Mouse (Mus musculus): ENCODE results near the gene Oxsr1. TPM values are rescaled to one million over a fixed set of nuclear protein-coding genes. Genes with fewer than 3 reads are reported as not detected.
"Not testable (repeated sequence)": the region's sequence is repeated elsewhere in the genome, so short reads cannot be mapped to it uniquely, and the experiment has no call there.

Oxsr1 gene
- polyA plus RNA-seq (2012; rRNA removed), result 6.6 and 6.9 TPM in 2 replicates

DNA sequence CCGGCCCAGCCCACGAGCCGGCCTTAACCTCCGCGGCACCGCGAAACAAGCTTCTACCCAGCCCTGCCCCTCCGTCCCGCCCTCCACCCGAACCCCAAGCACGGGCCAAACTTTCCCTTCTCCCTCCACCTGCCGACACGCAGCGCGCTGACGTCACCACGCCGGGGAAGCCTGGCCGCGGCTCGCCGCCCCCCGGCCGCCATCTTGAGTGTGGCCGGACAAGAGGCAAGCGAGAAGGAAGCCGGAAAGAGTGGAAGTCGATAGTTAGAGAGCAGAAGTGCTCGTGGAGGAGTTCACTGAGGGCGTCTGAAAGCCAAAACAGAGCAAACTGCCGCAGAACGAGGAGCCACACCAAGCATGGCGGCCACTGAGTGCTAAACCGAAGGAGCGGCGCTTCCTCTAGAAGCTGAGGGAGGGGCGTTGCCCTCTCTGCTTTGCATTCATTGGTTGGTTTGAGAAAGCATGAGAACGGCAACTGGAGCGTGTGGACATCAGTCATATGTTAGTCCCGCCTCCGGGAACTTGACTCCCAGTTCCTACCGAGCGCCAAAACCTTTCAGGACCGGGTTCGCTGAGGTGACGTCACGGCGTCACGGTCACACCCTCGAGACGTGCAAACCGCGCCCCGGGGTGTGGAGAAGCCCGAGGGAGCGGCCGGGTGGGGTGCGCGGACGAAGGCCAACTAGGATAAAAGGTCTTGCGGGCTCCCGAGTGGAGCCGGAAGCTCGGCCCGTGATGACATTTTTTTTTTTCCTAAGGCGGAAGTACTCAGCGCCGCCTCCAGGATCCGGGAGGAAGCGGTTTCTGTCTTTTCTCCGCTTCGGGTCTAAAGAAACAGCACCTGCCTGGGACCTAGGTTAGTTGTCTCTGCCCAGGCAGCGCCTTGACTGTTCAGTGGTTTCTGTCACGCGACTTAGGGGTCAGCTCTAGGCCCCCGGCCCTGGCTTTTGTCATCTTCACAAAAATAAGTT is at the start of gene Oxsr1:
Gene Oxsr1, minus strand, starts transcription at position 139 of the 971 bp plus-strand sequence.
- H3K36me3 ChIP-seq (ENCODE audit: control insufficient read depth, insufficient read depth, low read length), result no peaks in the 10 kb centered on the region
- peak within 1 kb of the TSS; percentile 95 for H3K27ac ChIP-seq (ENCODE audit: control insufficient read depth, insufficient read depth, low read depth, low read length)
- H3K4me1 ChIP-seq (ENCODE audit: control insufficient read depth, insufficient read depth, low read length), result peaks cover 12% of the 10 kb centered on the region
- H3K4me3 ChIP-seq (ENCODE audit: control insufficient read depth, low read depth, low read length), result peak within 1 kb of the TSS; percentile 92
- TF ChIP-seq CTCF (IDR thresholded peaks at IDR 0.05; ENCODE audit: control insufficient read depth, insufficient read depth, insufficient replicate concordance, low read depth, low read length) (no peak), POLR2A (IDR thresholded peaks at IDR 0.05; ENCODE audit: control insufficient read depth, low read depth, low read length) (peak; percentile 68)
- H3K27me3 ChIP-seq (ENCODE audit: control insufficient read depth, insufficient read depth, low read length), result no peaks in the 10 kb centered on the region

DNA sequence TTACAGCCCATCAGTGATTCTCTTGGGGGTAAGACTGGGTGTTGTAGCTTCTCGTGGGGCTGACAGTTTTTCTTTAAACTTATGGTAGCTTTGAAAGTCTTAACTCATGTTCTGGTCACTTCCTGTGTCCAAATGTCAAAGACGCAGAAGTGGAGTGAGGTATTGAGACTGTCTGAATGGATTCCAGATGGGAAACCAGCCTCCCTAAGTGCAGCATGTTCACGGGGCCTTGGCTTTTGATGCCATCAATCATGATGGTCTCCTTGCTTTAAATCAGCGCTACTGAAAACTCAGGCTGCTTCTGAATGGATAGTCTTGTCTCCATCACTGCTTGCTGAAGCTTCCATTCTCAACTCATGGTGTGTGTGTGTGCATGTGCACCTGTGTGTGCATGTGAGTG is 49.0 kb upstream of the Oxsr1 start:
- no peaks in the 10 kb centered on the region for H3K27me3 ChIP-seq (ENCODE audit: control insufficient read depth, insufficient read depth, low read length)
- H3K4me3 ChIP-seq (ENCODE audit: control insufficient read depth, low read depth, low read length), result no peak overlapping the region
- H3K36me3 ChIP-seq (ENCODE audit: control insufficient read depth, insufficient read depth, low read length), result no peaks in the 10 kb centered on the region
- H3K4me1 ChIP-seq (ENCODE audit: control insufficient read depth, insufficient read depth, low read length), result no peaks in the 10 kb centered on the region
- no peak for TF ChIP-seq CTCF (IDR thresholded peaks at IDR 0.05; ENCODE audit: control insufficient read depth, insufficient read depth, insufficient replicate concordance, low read depth, low read length)
- TF ChIP-seq POLR2A (IDR thresholded peaks at IDR 0.05; ENCODE audit: control insufficient read depth, low read depth, low read length), result no peak
- no peak overlapping the region for H3K27ac ChIP-seq (ENCODE audit: control insufficient read depth, insufficient read depth, low read depth, low read length)

DNA sequence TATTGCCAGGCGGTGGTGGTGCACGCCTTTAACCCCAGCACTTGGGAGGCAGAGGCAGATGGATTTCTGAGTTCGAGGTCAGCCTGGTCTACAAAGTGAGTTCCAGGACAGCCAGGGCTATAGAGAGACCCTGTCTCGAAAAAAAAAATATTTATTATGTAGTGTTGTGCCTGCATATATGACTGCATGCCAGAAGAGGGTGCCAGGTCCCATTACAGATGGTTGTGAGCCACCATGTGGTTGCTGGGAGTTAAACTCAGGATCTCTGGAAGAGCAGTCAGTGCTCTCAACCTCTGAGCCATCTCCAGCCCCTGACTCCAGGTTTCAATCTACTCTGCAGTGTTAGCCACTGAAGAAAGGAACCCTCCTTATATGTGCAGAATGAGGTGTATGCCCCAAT is 48.5 kb upstream of the Oxsr1 start:
- not testable (repeated sequence) for H3K4me1 ChIP-seq (ENCODE audit: control insufficient read depth, insufficient read depth, low read length); H3K27ac ChIP-seq (ENCODE audit: control insufficient read depth, insufficient read depth, low read depth, low read length)

DNA sequence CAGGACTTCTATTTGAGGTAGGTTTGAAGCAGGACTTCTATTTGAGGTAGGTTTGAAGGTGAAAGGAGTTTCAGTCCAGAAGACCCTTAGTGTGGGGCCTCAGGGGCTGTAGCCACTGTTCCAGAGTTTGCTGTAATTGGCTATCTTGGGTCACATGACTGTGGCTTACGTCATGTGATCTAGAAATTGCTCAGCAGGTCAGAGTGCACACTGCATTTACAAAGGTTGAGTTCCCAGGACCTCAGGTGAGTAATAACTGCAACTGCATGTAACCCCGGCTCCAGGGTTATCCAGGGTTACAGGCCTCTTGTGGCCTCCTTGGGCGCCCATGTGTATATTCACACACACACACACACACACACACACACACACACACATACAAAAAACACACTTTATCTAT is 46.1 kb upstream of the Oxsr1 start:
- H3K27me3 ChIP-seq (ENCODE audit: control insufficient read depth, insufficient read depth, low read length), result no peaks in the 10 kb centered on the region
- no peak overlapping the region for H3K27ac ChIP-seq (ENCODE audit: control insufficient read depth, insufficient read depth, low read depth, low read length)
- H3K36me3 ChIP-seq (ENCODE audit: control insufficient read depth, insufficient read depth, low read length), result no peaks in the 10 kb centered on the region
- H3K4me1 ChIP-seq (ENCODE audit: control insufficient read depth, insufficient read depth, low read length), result no peaks in the 10 kb centered on the region
- TF ChIP-seq POLR2A (IDR thresholded peaks at IDR 0.05; ENCODE audit: control insufficient read depth, low read depth, low read length) (no peak), CTCF (IDR thresholded peaks at IDR 0.05; ENCODE audit: control insufficient read depth, insufficient read depth, insufficient replicate concordance, low read depth, low read length) (no peak)
- no peak overlapping the region for H3K4me3 ChIP-seq (ENCODE audit: control insufficient read depth, low read depth, low read length)

More for the DNA sequence above, 48.5 kb upstream of the Oxsr1 start:
- H3K36me3 ChIP-seq (ENCODE audit: control insufficient read depth, insufficient read depth, low read length); H3K27me3 ChIP-seq (ENCODE audit: control insufficient read depth, insufficient read depth, low read length); H3K4me3 ChIP-seq (ENCODE audit: control insufficient read depth, low read depth, low read length): not testable (repeated sequence)

- H3K4me3 ChIP-seq (ENCODE audit: control insufficient read depth, low read depth, low read length), result no peak within 1 kb of the TSS
- H3K4me1 ChIP-seq (ENCODE audit: control insufficient read depth, insufficient read depth, low read length), result no peaks in the 10 kb centered on the region
- H3K27ac ChIP-seq (ENCODE audit: control insufficient read depth, insufficient read depth, low read depth, low read length), result no peak within 1 kb of the TSS
- no peaks in the 10 kb centered on the region for H3K27me3 ChIP-seq (ENCODE audit: control insufficient read depth, insufficient read depth, low read length)
- no peak for TF ChIP-seq POLR2A (IDR thresholded peaks at IDR 0.05; ENCODE audit: control insufficient read depth, low read depth, low read length)
- H3K36me3 ChIP-seq (ENCODE audit: control insufficient read depth, insufficient read depth, low read length), result no peaks in the 10 kb centered on the region
Observed at GRCm38 (mm10) chr9:119365284-119365683, 43.1 kb upstream of the Oxsr1 start, which contains the start of gene Slc22a14. Gene Slc22a14 (minus strand): TSS chr9:119365553.

DNA sequence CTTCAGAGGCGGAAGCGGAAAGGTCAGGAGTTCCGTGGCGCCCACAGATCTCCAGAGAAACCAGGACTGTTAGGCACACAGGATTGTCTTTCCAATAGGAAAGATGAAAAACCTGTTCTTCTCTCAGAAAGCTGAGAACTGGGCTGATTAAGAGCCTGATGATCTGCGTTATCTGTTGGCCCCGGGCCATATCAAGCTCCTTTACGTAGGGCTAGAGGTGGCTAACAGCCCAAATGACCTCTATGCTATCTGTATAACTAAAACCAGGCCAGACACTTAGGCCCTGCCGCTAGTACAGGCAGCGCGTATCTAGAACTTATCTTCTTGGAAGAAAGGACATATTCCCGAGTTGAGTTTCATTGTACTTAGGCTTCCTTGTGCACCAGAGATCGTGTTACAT is 41.0 kb upstream of the Oxsr1 start:
- Histone ChIP-seq H3K4me1 (ENCODE audit: control insufficient read depth, insufficient read depth, low read length) (no peaks in the 10 kb centered on the region), H3K27me3 (ENCODE audit: control insufficient read depth, insufficient read depth, low read length) (no peaks in the 10 kb centered on the region), H3K36me3 (ENCODE audit: control insufficient read depth, insufficient read depth, low read length) (no peaks in the 10 kb centered on the region), H3K4me3 (ENCODE audit: control insufficient read depth, low read depth, low read length) (no peak overlapping the region), H3K27ac (ENCODE audit: control insufficient read depth, insufficient read depth, low read depth, low read length) (no peak overlapping the region)
- TF ChIP-seq POLR2A (IDR thresholded peaks at IDR 0.05; ENCODE audit: control insufficient read depth, low read depth, low read length), result no peak
- TF ChIP-seq CTCF (IDR thresholded peaks at IDR 0.05; ENCODE audit: control insufficient read depth, insufficient read depth, insufficient replicate concordance, low read depth, low read length), result no peak

DNA sequence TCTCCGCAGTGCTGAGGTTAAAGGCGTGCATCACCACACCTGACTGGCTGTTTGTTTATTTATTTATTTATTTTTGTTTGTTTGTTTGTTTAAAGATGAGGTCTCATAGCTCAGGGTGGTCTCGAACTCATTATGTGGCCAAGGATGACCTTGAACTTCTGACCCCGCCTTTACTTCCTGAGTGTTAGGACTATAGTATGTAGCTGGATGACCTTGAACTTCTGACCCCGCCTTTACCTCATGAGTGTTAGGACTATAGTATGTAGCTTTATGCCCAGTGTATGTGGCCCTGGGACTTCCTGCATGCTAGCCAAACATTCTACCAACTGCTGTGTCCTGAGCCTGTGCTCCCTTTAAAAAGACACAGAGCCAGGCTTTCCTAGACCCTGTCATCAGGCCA is 39.2 kb upstream of the Oxsr1 start:
- TF ChIP-seq CTCF (IDR thresholded peaks at IDR 0.05; ENCODE audit: control insufficient read depth, insufficient read depth, insufficient replicate concordance, low read depth, low read length) (no peak), POLR2A (IDR thresholded peaks at IDR 0.05; ENCODE audit: control insufficient read depth, low read depth, low read length) (no peak)
- no peak overlapping the region for H3K27ac ChIP-seq (ENCODE audit: control insufficient read depth, insufficient read depth, low read depth, low read length)
- no peaks in the 10 kb centered on the region for H3K36me3 ChIP-seq (ENCODE audit: control insufficient read depth, insufficient read depth, low read length)
- H3K4me3 ChIP-seq (ENCODE audit: control insufficient read depth, low read depth, low read length), result no peak overlapping the region
- H3K27me3 ChIP-seq (ENCODE audit: control insufficient read depth, insufficient read depth, low read length), result no peaks in the 10 kb centered on the region
- peaks cover 8% of the 10 kb centered on the region for H3K4me1 ChIP-seq (ENCODE audit: control insufficient read depth, insufficient read depth, low read length)

Data from testis, adult 2 months (tissue).